Mouse (Mus musculus): ENCODE measurements around the gene Asphd1. TPM values are rescaled to one million over a fixed set of nuclear protein-coding genes. Genes with fewer than 3 reads are reported as not detected.

Gene Asphd1
- polyA plus RNA-seq, 1 experiment from 2014 or later, result not detected

GRCm38 (mm10) chr7:126896912-126897311, 52.5 kb downstream of the Asphd1 start:
- H3K4me2 ChIP-seq, result peak overlapping the region; percentile 83
- H3K9ac ChIP-seq, result peak overlapping the region; percentile 72
- peak overlapping the region; percentile 61 for H3K27ac ChIP-seq (replicated peaks)
- peaks cover 24% of the 10 kb centered on the region for H3K4me1 ChIP-seq (replicated peaks)
- WGBS (ENCODE audit: insufficient replicate concordance), result 69% methylated on average over 5 of the region's 5 CpGs
- no peak for ATAC-seq (ENCODE audit: insufficient read depth)
- peak overlapping the region; percentile 67 for H3K4me3 ChIP-seq (replicated peaks)
- peaks cover 3% of the 10 kb centered on the region; the same call in 1 of the 2 replicates for H3K27me3 ChIP-seq
- H3K9me3 ChIP-seq (replicated peaks), result no peaks in the 10 kb centered on the region
- H3K36me3 ChIP-seq (replicated peaks), result peaks cover 3% of the 10 kb centered on the region; the same call in 1 of the 2 replicates

Other genes with a start within 250 kb of the Asphd1 start
- 109 and 118 TPM in 2 replicates for gene Coro1a, start 241.8 kb downstream of the Asphd1 start, polyA plus RNA-seq (2015; fragmentation: Nextera tagmentation; extraction: Ambion mirVana)
- gene Mapk3, start 190.0 kb downstream of the Asphd1 start, polyA plus RNA-seq (2015; fragmentation: Nextera tagmentation; extraction: Ambion mirVana), result 20.0 and 23.5 TPM in 2 replicates
- gene Gdpd3, start 183.2 kb downstream of the Asphd1 start, polyA plus RNA-seq (2015; fragmentation: Nextera tagmentation; extraction: Ambion mirVana), result 0.74 and 0.84 TPM in 2 replicates
- gene Ypel3, start 172.6 kb downstream of the Asphd1 start, polyA plus RNA-seq (2015; fragmentation: Nextera tagmentation; extraction: Ambion mirVana), result 103 and 119 TPM in 2 replicates
- 0.50 and 0.79 TPM in 2 replicates for gene Tbx6, start 168.1 kb downstream of the Asphd1 start, polyA plus RNA-seq (2015; fragmentation: Nextera tagmentation; extraction: Ambion mirVana)
- 107 and 113 TPM in 2 replicates for gene Ppp4c, start 157.1 kb downstream of the Asphd1 start, polyA plus RNA-seq (2015; fragmentation: Nextera tagmentation; extraction: Ambion mirVana)
- gene Fam57b, start 151.9 kb downstream of the Asphd1 start, polyA plus RNA-seq (2015; fragmentation: Nextera tagmentation; extraction: Ambion mirVana), result not detected in 2 replicates
- gene 4930451I11Rik, start 117.9 kb downstream of the Asphd1 start, polyA plus RNA-seq (2015; fragmentation: Nextera tagmentation; extraction: Ambion mirVana), result not detected in 2 replicates
- 0.09 TPM in 1 of 2 replicates, not detected in the other for gene Doc2a, start 102.2 kb downstream of the Asphd1 start, polyA plus RNA-seq (2015; fragmentation: Nextera tagmentation; extraction: Ambion mirVana)
- gene Hirip3, start 87.6 kb downstream of the Asphd1 start, polyA plus RNA-seq (2015; fragmentation: Nextera tagmentation; extraction: Ambion mirVana), result 8.6 and 13.6 TPM in 2 replicates
- gene Ino80e, start 87.2 kb downstream of the Asphd1 start, polyA plus RNA-seq (2015; fragmentation: Nextera tagmentation; extraction: Ambion mirVana), result 29.4 and 33.9 TPM in 2 replicates
- 11.3 and 12.9 TPM in 2 replicates for gene Taok2, start 64.9 kb downstream of the Asphd1 start, polyA plus RNA-seq (2015; fragmentation: Nextera tagmentation; extraction: Ambion mirVana)
- gene Tmem219, start 26.7 kb downstream of the Asphd1 start, polyA plus RNA-seq (2015; fragmentation: Nextera tagmentation; extraction: Ambion mirVana), result 17.0 and 19.3 TPM in 2 replicates
- gene Kctd13, start 20.7 kb downstream of the Asphd1 start, polyA plus RNA-seq (2015; fragmentation: Nextera tagmentation; extraction: Ambion mirVana), result 4.1 and 5.0 TPM in 2 replicates
- gene Sez6l2, start 981 bp upstream of the Asphd1 start, polyA plus RNA-seq (2015; fragmentation: Nextera tagmentation; extraction: Ambion mirVana), result 0.07 and 0.12 TPM in 2 replicates
- gene Cdipt, start 26.3 kb upstream of the Asphd1 start, polyA plus RNA-seq (2015; fragmentation: Nextera tagmentation; extraction: Ambion mirVana), result 44.8 and 51.7 TPM in 2 replicates
- gene Cdiptos, start 26.5 kb upstream of the Asphd1 start, polyA plus RNA-seq (2015; fragmentation: Nextera tagmentation; extraction: Ambion mirVana), result 0.46 and 0.63 TPM in 2 replicates
- 9.2 TPM in 2 replicates for gene Mvp, start 65.0 kb upstream of the Asphd1 start, polyA plus RNA-seq (2015; fragmentation: Nextera tagmentation; extraction: Ambion mirVana)
- not detected in 2 replicates for gene Pagr1b, start 66.9 kb upstream of the Asphd1 start, polyA plus RNA-seq (2015; fragmentation: Nextera tagmentation; extraction: Ambion mirVana)
- 32.8 and 39.1 TPM in 2 replicates for gene Pagr1a, start 67.8 kb upstream of the Asphd1 start, polyA plus RNA-seq (2015; fragmentation: Nextera tagmentation; extraction: Ambion mirVana)
- 3.6 and 4.0 TPM in 2 replicates for gene Gm42742, start 71.5 kb upstream of the Asphd1 start, polyA plus RNA-seq (2015; fragmentation: Nextera tagmentation; extraction: Ambion mirVana)
- 0.13 and 0.56 TPM in 2 replicates for gene Prrt2, start 71.6 kb upstream of the Asphd1 start, polyA plus RNA-seq (2015; fragmentation: Nextera tagmentation; extraction: Ambion mirVana)
- gene Maz, start 77.5 kb upstream of the Asphd1 start, polyA plus RNA-seq (2015; fragmentation: Nextera tagmentation; extraction: Ambion mirVana), result 38.1 and 45.7 TPM in 2 replicates
- gene Kif22, start 92.9 kb upstream of the Asphd1 start, polyA plus RNA-seq (2015; fragmentation: Nextera tagmentation; extraction: Ambion mirVana), result 108 and 111 TPM in 2 replicates
- gene Zg16, start 137.7 kb upstream of the Asphd1 start, polyA plus RNA-seq (2015; fragmentation: Nextera tagmentation; extraction: Ambion mirVana), result 0.24 and 0.33 TPM in 2 replicates
- gene AI467606, start 141.8 kb upstream of the Asphd1 start, polyA plus RNA-seq (2015; fragmentation: Nextera tagmentation; extraction: Ambion mirVana), result 8.2 and 9.5 TPM in 2 replicates
- 65.5 and 76.7 TPM in 2 replicates for gene Qprt, start 172.6 kb upstream of the Asphd1 start, polyA plus RNA-seq (2015; fragmentation: Nextera tagmentation; extraction: Ambion mirVana)
- 6.7 and 6.8 TPM in 2 replicates for gene Spn, start 188.2 kb upstream of the Asphd1 start, polyA plus RNA-seq (2015; fragmentation: Nextera tagmentation; extraction: Ambion mirVana)
- gene Cd2bp2, start 246.5 kb upstream of the Asphd1 start, polyA plus RNA-seq (2015; fragmentation: Nextera tagmentation; extraction: Ambion mirVana), result 18.0 and 21.5 TPM in 2 replicates